Mouse (Mus musculus) stomach, postnatal 0 days (tissue): ENCODE results near the gene Oaf.

Source experiments
- CTCF ChIP-seq: IDR thresholded peaks from 2 replicates; pipeline ENCODE4 v1.5.1; 2016; ENCODE audit warnings: antibody characterized with exemption, low read depth, mild to moderate bottlenecking, moderate library complexity
- EP300 ChIP-seq: optimal IDR thresholded peaks from 2 replicates; pipeline ENCODE3; 2016; ENCODE audit warnings: antibody characterized with exemption

GRCm38 (mm10) chr9:43229398-43229895 is 10.3 kb downstream of the Oaf start:
- TF ChIP-seq CTCF (no peak), EP300 (no peak)
